Mouse (Mus musculus): ENCODE results near the gene C1qtnf2. TPM values are rescaled to one million over a fixed set of nuclear protein-coding genes. Genes with fewer than 3 reads are reported as not detected.

Gene C1qtnf2
- total RNA-seq, 2 experiments from 2014 or later: 1.8 to 3.0 TPM

GRCm38 (mm10) chr11:43531619-43532018 lies 57.5 kb downstream of the C1qtnf2 start:
- DNase-seq (ENCODE audit: low spot score): no peak

GRCm38 (mm10) chr11:43537074-43537473 lies 63.0 kb downstream of the C1qtnf2 start:
- DNase-seq (ENCODE audit: low spot score): no peak

DNA sequence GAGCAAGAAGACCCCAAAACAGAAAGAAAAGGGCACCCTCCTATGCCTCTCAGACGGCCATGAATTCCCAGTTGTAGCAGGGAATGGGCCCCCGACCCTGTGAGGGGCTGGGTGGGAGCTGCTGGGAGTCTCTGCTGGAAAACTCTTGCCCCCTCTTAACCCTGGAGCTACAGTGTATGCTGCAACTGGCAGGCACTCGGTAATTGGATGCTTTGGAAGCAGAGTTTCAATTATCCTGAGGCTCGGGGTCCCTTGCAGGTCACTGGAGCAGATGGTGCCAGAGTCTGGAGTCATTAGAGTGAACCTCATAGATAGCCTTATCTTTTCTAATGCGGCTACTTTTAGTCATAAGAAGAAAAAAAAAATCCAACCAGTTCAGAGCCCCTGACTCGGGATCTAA lies 65.8 kb downstream of the C1qtnf2 start:
- DNase-seq (ENCODE audit: low spot score): no peak

Other genes with a start within 250 kb of the C1qtnf2 start
- 10 to 100 TPM; 51.6 to 56.3 TPM for gene Pttg1, start 48.0 kb upstream of the C1qtnf2 start, total RNA-seq (2021)
- gene Slu7, start 40.5 kb upstream of the C1qtnf2 start, total RNA-seq (2021): 10 to 100 TPM; 34.0 to 36.5 TPM
- gene Ccnjl, start 54.5 kb downstream of the C1qtnf2 start, total RNA-seq (2021): not detected
- under 1 TPM in 1 of 2 experiments, not detected in 1; 0.12 TPM for gene 4933415A04Rik, start 112.8 kb downstream of the C1qtnf2 start, total RNA-seq (2021)
- gene Fabp6, start 127.3 kb downstream of the C1qtnf2 start, total RNA-seq (2021): not detected
- gene Pwwp2a, start 207.7 kb downstream of the C1qtnf2 start, total RNA-seq (2021): 10 to 100 TPM; 12.6 to 14.1 TPM

Data from gastrocnemius, adult 18-20 months (tissue).